Mouse (Mus musculus) neutrophil, adult 83 days (primary cell): ENCODE data around the gene Hesx1. TPM values are rescaled to one million over a fixed set of nuclear protein-coding genes. Genes with fewer than 3 reads are reported as not detected.

Experiments
- total RNA-seq, 2 experiments: library from RNA; stranded (reverse); gene quantifications; one replicate each; pipeline ENCODE4 v1.2.4; 2023

The Hesx1 gene
- total RNA-seq: not detected

DNA sequence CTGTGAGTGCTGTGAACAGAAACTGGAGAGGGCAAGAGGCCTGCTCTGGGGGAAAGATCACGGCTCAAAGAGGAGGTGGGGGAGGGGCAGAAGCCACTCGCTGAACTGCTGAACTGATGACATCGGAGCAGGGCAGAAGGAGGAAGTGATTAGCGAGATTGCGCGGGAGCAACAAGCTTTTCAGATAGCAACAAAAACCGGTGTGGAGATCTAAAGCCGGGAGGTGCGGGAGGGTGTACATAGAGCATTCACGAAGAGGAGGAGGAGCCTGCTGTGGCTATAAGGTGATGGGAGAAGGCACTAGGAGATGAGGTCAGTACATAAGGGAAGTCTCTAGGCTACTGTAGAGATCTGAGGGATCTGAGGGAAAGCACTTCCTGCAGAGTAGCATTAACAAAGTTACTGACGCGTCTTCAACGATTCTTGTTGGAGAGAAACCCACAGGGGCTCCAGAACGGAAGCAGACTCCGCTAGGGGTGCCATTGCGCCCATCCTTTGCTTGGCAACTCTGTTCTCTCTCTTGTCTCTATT, at the start of gene Hesx1:
Gene Hesx1, plus strand, starts transcription at position 206 of the 531 bp plus-strand sequence.

GRCm38 (mm10) chr14:26971106-26971789, 23.0 kb upstream of the Hesx1 start, which contains the start of gene Appl1:
Appl1 (minus strand) TSS chr14:26971232.

GRCm38 (mm10) chr14:27038783-27039182, 44.6 kb downstream of the Hesx1 start, which contains the start of gene Il17rd:
Il17rd (plus strand) TSS chr14:27038941.

Other genes with a start within 250 kb of the Hesx1 start
- gene Asb14, start 99.9 kb upstream of the Hesx1 start, total RNA-seq: not detected
- 10 to 100 TPM; 21.0 to 24.5 TPM for gene Appl1, start 23.2 kb upstream of the Hesx1 start, total RNA-seq
- gene Il17rd, start 44.5 kb downstream of the Hesx1 start, total RNA-seq: under 1 TPM in 1 of 2 experiments, not detected in 1; 0.07 TPM
- gene Arhgef3, start 120.5 kb downstream of the Hesx1 start, total RNA-seq: 10 to 100 TPM; 66.5 to 77.4 TPM